Mouse (Mus musculus) NIH3T3 (cell line): ENCODE measurements at regions not wholly inside any gene's neighbourhood (a gene's known extent, or its start where the extent isn't known, plus 50 kb on each side); places are given as distances from the start of the nearest gene placed in this dataset.

Experiments
- DNase-seq: peaks from one replicate; pipeline ENCODE4 v3.0.0-alpha.2; 2012; ENCODE audit warnings: low read depth

- DNase-seq, result peak; percentile 36
These were observed 256.8 kb upstream of the Sox11 start for GRCm38 (mm10) chr12:27599149-27599548.

- DNase-seq, result no peak
These were observed 255.5 kb upstream of the Sox11 start for GRCm38 (mm10) chr12:27597878-27598277.

GRCm38 (mm10) chr12:27597322-27597721 lies 254.9 kb upstream of the Sox11 start:
- DNase-seq, result no peak

GRCm38 (mm10) chr12:27595576-27595975 lies 253.2 kb upstream of the Sox11 start:
- no peak for DNase-seq

GRCm38 (mm10) chr12:27593436-27593835 lies 251.1 kb upstream of the Sox11 start:
- DNase-seq, result no peak

GRCm38 (mm10) chr12:27576109-27576700 lies 233.8 kb upstream of the Sox11 start:
- DNase-seq, result no peak

- no peak for DNase-seq
These were observed 233.3 kb upstream of the Sox11 start for GRCm38 (mm10) chr12:27575629-27576028.

- DNase-seq, result no peak
These were observed 224.9 kb upstream of the Sox11 start for GRCm38 (mm10) chr12:27567250-27567649.

- DNase-seq, result no peak
These were observed 223.7 kb upstream of the Sox11 start for GRCm38 (mm10) chr12:27565965-27566507.

GRCm38 (mm10) chr12:27564641-27565306 lies 222.4 kb upstream of the Sox11 start:
- no peak for DNase-seq

- no peak for DNase-seq
These were observed 221.5 kb upstream of the Sox11 start for GRCm38 (mm10) chr12:27563900-27564299.

GRCm38 (mm10) chr12:27552809-27553208 lies 210.4 kb upstream of the Sox11 start:
- DNase-seq, result no peak

GRCm38 (mm10) chr12:27538210-27538609 lies 195.8 kb upstream of the Sox11 start:
- DNase-seq, result no peak

GRCm38 (mm10) chr12:27537507-27537906 lies 195.1 kb upstream of the Sox11 start:
- no peak for DNase-seq

- DNase-seq, result no peak
These were observed 194.6 kb upstream of the Sox11 start for GRCm38 (mm10) chr12:27537017-27537416.

- no peak for DNase-seq
These were observed 183.2 kb upstream of the Sox11 start for GRCm38 (mm10) chr12:27525604-27526003.

- no peak for DNase-seq
These were observed 170.9 kb upstream of the Sox11 start for GRCm38 (mm10) chr12:27513253-27513652.

- no peak for DNase-seq
These were observed 165.8 kb upstream of the Sox11 start for GRCm38 (mm10) chr12:27508226-27508560.

- DNase-seq, result no peak
These were observed 165.3 kb upstream of the Sox11 start for GRCm38 (mm10) chr12:27507523-27508225.

GRCm38 (mm10) chr12:27502716-27503486 lies 160.5 kb upstream of the Sox11 start:
- DNase-seq, result no peak

- no peak for DNase-seq
These were observed 158.1 kb upstream of the Sox11 start for GRCm38 (mm10) chr12:27500516-27500915.

- DNase-seq, result no peak
These were observed 156.9 kb upstream of the Sox11 start for GRCm38 (mm10) chr12:27499276-27499675.
